Mouse (Mus musculus) induced T-regulatory cell, adult 2 months (primary cell): ENCODE data around the gene Lingo2.

ENCODE experiments used
- DNase-seq: peaks from one replicate; pipeline ENCODE4 v3.0.0-alpha.2; 2012; ENCODE audit warnings: low read depth

Gene Lingo2

GRCm38 (mm10) chr4:36951150-36951954 is at the start of gene Lingo2:
Gene Lingo2, minus strand, starts transcription at chr4:36951747.
- no peak for DNase-seq

GRCm38 (mm10) chr4:36973358-36973757 is 21.8 kb upstream of the Lingo2 start:
- DNase-seq: no peak

GRCm38 (mm10) chr4:36952431-36953429 is 1.2 kb upstream of the Lingo2 start:
- no peak for DNase-seq

- DNase-seq: no peak
Measured at GRCm38 (mm10) chr4:36951955-36952215, 338 bp upstream of the Lingo2 start.

GRCm38 (mm10) chr4:36950790-36951149 is 777 bp downstream of the Lingo2 start:
- no peak for DNase-seq

GRCm38 (mm10) chr4:36950021-36950751 is 1.4 kb downstream of the Lingo2 start:
- no peak for DNase-seq

- no peak for DNase-seq
Measured at GRCm38 (mm10) chr4:36890810-36891209, 60.7 kb downstream of the Lingo2 start.

GRCm38 (mm10) chr4:36890365-36890764 is 61.2 kb downstream of the Lingo2 start:
- DNase-seq: no peak

GRCm38 (mm10) chr4:36874781-36875180 is 76.8 kb downstream of the Lingo2 start:
- DNase-seq: no peak

- no peak for DNase-seq
Measured at GRCm38 (mm10) chr4:36824982-36825381, 126.6 kb downstream of the Lingo2 start.

GRCm38 (mm10) chr4:36821914-36822313 is 129.6 kb downstream of the Lingo2 start:
- DNase-seq: no peak

- no peak for DNase-seq
Measured at GRCm38 (mm10) chr4:36775088-36775487, 176.5 kb downstream of the Lingo2 start.

- DNase-seq: no peak
Measured at GRCm38 (mm10) chr4:36730691-36731090, 220.9 kb downstream of the Lingo2 start.

- no peak for DNase-seq
Measured at GRCm38 (mm10) chr4:36716411-36716810, 235.1 kb downstream of the Lingo2 start.

- DNase-seq: no peak
Measured at GRCm38 (mm10) chr4:36698888-36699287, 252.7 kb downstream of the Lingo2 start.

- no peak for DNase-seq
Measured at GRCm38 (mm10) chr4:36696810-36697209, 254.7 kb downstream of the Lingo2 start.

GRCm38 (mm10) chr4:36659920-36660319 is 291.6 kb downstream of the Lingo2 start:
- no peak for DNase-seq

- DNase-seq: no peak
Measured at GRCm38 (mm10) chr4:36647753-36648152, 303.8 kb downstream of the Lingo2 start.

- no peak for DNase-seq
Measured at GRCm38 (mm10) chr4:36635666-36636065, 315.9 kb downstream of the Lingo2 start.

- no peak for DNase-seq
Measured at GRCm38 (mm10) chr4:36576801-36577200, 374.7 kb downstream of the Lingo2 start.

- DNase-seq: no peak
Measured at GRCm38 (mm10) chr4:36576256-36576655, 375.3 kb downstream of the Lingo2 start.

GRCm38 (mm10) chr4:36566544-36566943 is 385.0 kb downstream of the Lingo2 start:
- DNase-seq: no peak
